Mouse (Mus musculus) CH12.LX (cell line): ENCODE data around the gene Txnrd1.

Experiments
- EP300 ChIP-seq: IDR thresholded peaks from 2 replicates; pipeline ENCODE4 v1.6.1; 2011; ENCODE audit warnings: low read length, improper control_type of control experiment
- MEF2A ChIP-seq: IDR thresholded peaks from 2 replicates; pipeline ENCODE4 v1.6.1; 2014; ENCODE audit warnings: low read depth, mild to moderate bottlenecking, inconsistent platforms, low read length, improper control_type of control experiment, borderline replicate concordance
- MXI1 ChIP-seq: IDR thresholded peaks from 2 replicates; pipeline ENCODE4 v1.6.1; 2011; ENCODE audit warnings: mild to moderate bottlenecking, low read depth, low read length, improper control_type of control experiment
- POLR2A ChIP-seq: IDR thresholded peaks from 2 replicates; pipeline ENCODE4 v1.6.1; 2011; ENCODE audit warnings: low read depth, mild to moderate bottlenecking, improper control_type of control experiment, low read length

GRCm38 (mm10) chr10:82817514-82817913, 16.2 kb upstream of the Txnrd1 start:
- TF ChIP-seq MEF2A (no peak), EP300 (no peak), MXI1 (no peak), POLR2A (no peak)
